Mouse (Mus musculus): Measurements from ENCODE around the gene Sun2.

DNA sequence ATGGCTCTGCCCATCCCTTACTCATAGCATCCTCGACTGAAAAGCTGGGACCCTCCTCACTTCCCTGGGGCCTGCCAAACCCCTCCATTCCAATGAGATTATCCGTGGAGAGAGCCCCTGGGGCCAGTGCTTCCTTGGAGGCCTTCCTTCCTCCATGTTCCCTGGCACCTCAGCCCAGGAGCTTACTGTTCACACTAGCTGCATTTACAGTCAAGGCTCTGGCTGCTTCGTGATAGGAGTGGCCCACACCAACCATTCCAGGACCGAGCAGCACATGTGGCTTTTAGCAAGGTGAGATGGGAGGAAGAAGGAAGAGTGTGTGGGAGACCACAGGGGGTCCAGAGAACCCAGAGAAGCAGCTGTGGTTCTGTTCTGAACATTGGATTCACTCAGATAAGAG, 11.5 kb upstream of the Sun2 start:
- TF ChIP-seq CTCF (IDR thresholded peaks at IDR 0.05; ENCODE audit: borderline replicate concordance, extremely low read depth, insufficient read depth, insufficient read length) (no peak), POLR2A (IDR thresholded peaks at IDR 0.05; ENCODE audit: borderline replicate concordance, extremely low read depth, insufficient read depth, insufficient read length, poor library complexity, severe bottlenecking) (no peak)
